Mouse (Mus musculus): ENCODE results near the gene Kcp. TPM values are rescaled to one million over a fixed set of nuclear protein-coding genes. Genes with fewer than 3 reads are reported as not detected.

Kcp gene
- polyA plus RNA-seq, 1 experiment from 2014 or later = 2.2 TPM

DNA sequence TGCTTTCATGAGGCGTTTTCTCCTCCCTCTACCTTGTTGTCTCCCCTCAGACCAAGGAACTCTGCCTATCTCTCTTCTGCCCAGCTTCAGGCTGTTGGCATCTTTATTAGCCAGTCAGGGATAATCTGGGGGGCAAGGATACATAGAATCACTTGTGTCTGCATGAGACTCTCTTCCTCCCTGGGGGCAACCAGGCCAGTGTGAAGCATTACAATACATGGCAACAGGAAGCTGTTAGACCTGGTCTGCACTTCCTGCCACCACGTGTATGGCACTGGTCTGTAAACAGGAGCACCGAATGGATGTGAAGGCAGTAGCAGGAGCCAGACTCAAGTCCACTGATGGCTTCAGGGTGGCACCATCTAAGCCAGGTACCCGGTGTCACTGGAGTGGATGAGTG is 22.3 kb upstream of the Kcp start:
- peaks cover 34% of the 10 kb centered on the region for H3K27me3 ChIP-seq (ENCODE audit: insufficient read depth, low read length)
- DNase-seq (no peak), ATAC-seq (no peak)
- no peaks in the 10 kb centered on the region for H3K9me3 ChIP-seq (ENCODE audit: low read length)
- H3K27ac ChIP-seq (ENCODE audit: low read depth) = 0 out of 2 replicates have a peak overlapping the region, but pooled peaks have one; percentile 71
- peak overlapping the region; percentile 64 for H3K4me3 ChIP-seq (ENCODE audit: low read depth, low read length)
- H3K4me1 ChIP-seq (ENCODE audit: insufficient read depth) = peaks cover 19% of the 10 kb centered on the region
- H3K9ac ChIP-seq (replicated peaks) = no peak overlapping the region
- H3K36me3 ChIP-seq (replicated peaks; ENCODE audit: insufficient read depth, low read length) = no peaks in the 10 kb centered on the region
- TF ChIP-seq EP300 (IDR thresholded peaks at IDR 0.05; ENCODE audit: low read depth) (no peak), CTCF (IDR thresholded peaks at IDR 0.05; ENCODE audit: low read depth) (no peak)
- WGBS (ENCODE audit: insufficient replicate concordance) = 38% methylated on average over 4 of the region's 4 CpGs
- peak overlapping the region; percentile 93 for H3K4me2 ChIP-seq (ENCODE audit: low read depth, low read length)

DNA sequence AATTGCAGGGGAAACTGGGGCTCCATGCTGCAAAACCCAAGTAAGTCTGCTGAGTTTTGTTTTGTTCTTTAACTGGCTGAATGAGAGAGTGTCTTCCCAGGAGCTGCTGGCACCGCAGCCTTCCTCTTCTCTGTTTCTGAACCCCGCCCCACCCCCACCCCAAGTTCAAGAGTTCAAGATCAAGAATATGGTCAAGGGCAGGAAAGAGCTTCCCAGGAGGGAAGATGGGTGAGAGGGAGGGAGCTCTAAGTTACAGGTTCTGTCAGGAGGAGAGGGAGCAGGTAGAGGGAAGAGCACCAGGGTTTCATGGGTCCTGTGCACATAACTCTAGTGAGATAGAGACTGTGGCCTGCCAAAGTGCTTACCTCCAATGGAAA is 21.7 kb upstream of the Kcp start:
- no peaks in the 10 kb centered on the region for H3K36me3 ChIP-seq (replicated peaks; ENCODE audit: insufficient read depth, low read length)
- H3K4me2 ChIP-seq (ENCODE audit: low read depth, low read length) = peak overlapping the region; percentile 93
- TF ChIP-seq EP300 (IDR thresholded peaks at IDR 0.05; ENCODE audit: low read depth) (no peak), CTCF (IDR thresholded peaks at IDR 0.05; ENCODE audit: low read depth) (no peak)
- no peaks in the 10 kb centered on the region for H3K9me3 ChIP-seq (ENCODE audit: low read length)
- peak overlapping the region; percentile 71 for H3K27ac ChIP-seq (ENCODE audit: low read depth)
- peaks cover 34% of the 10 kb centered on the region for H3K27me3 ChIP-seq (ENCODE audit: insufficient read depth, low read length)
- H3K4me3 ChIP-seq (ENCODE audit: low read depth, low read length) = peak overlapping the region; percentile 64
- H3K4me1 ChIP-seq (ENCODE audit: insufficient read depth) = peaks cover 20% of the 10 kb centered on the region
- WGBS (ENCODE audit: insufficient replicate concordance) = 17% methylated on average over 2 of the region's 2 CpGs
- peak overlapping the region; percentile 21; the same call in 1 of the 2 replicates for H3K9ac ChIP-seq (replicated peaks)
- ATAC-seq (no peak), DNase-seq (no peak)

DNA sequence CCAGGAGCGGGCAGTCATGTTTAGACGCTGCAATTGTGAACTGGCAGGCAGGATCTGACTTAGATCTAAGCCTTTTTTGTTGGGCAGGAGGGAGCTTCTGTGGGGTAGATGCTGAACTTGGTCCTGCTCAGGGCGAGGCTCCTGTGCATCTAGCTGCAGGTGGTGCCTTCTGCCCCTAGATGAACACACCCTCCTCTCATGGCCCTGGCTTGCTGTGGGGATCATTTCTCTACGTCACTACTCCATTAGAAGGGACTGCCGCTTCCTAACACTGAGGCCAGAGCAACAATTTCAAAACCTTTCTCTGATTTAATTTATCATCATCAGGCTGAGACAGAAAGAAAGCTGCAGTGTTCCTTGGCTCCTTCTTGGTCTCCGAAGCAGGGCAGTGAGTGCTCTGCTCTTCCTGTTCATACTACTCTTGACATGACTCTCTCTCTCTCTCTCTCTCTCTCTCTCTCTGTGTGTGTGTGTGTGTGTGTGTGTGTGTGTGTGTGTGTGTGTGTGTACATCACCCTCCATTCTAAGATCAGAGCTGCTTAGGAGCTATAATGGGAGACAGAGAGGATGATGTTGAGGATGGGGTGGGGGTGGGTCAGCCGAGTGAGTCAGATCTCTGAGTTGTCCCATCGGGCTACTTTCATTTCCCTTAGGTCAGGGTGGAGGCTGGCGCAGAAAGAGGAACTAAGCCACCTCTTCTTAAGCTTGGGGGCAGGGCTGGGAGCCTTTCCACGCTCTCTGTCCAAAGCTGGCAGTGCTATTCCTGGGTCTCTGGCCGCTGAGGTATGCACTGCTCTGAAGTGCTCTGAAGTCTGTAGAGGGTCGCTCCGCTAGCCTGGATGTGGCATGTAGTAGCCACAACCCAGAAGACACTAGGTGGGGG is 21.1 kb upstream of the Kcp start:
- H3K9me3 ChIP-seq (ENCODE audit: low read length) = no peaks in the 10 kb centered on the region
- ATAC-seq (peak; percentile 42), DNase-seq (peak; percentile 52)
- peak overlapping the region; percentile 21; the same call in 1 of the 2 replicates for H3K9ac ChIP-seq (replicated peaks)
- peaks cover 23% of the 10 kb centered on the region for H3K4me1 ChIP-seq (ENCODE audit: insufficient read depth)
- TF ChIP-seq CTCF (IDR thresholded peaks at IDR 0.05; ENCODE audit: low read depth) (no peak), EP300 (IDR thresholded peaks at IDR 0.05; ENCODE audit: low read depth) (no peak)
- no peaks in the 10 kb centered on the region for H3K36me3 ChIP-seq (replicated peaks; ENCODE audit: insufficient read depth, low read length)
- 21% methylated on average over 13 of the region's 13 CpGs for WGBS (ENCODE audit: insufficient replicate concordance)
- H3K4me3 ChIP-seq (ENCODE audit: low read depth, low read length) = peak overlapping the region; percentile 64
- H3K4me2 ChIP-seq (ENCODE audit: low read depth, low read length) = peak overlapping the region; percentile 93
- H3K27me3 ChIP-seq (ENCODE audit: insufficient read depth, low read length) = peaks cover 34% of the 10 kb centered on the region
- H3K27ac ChIP-seq (ENCODE audit: low read depth) = peak overlapping the region; percentile 71

DNA sequence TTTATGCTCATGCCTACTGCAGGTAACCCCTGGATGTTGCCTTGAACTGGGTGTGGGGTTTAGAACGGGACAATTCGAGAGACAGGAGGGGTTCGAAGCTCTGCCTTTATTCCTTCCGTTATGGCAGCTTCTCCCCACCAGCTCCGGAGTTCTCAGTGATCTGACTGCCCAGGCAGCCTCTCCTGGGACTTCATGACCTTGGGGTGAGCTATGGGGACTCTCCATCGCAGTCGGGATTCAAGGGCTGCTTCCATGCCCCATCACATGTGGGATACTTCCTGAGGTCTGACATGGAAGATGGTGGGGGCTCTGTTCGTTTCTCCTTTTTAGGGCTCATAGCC is 20.4 kb upstream of the Kcp start:
- no peak for TF ChIP-seq CTCF (IDR thresholded peaks at IDR 0.05; ENCODE audit: low read depth)
- TF ChIP-seq EP300 (IDR thresholded peaks at IDR 0.05; ENCODE audit: low read depth) = no peak
- Histone ChIP-seq H3K27me3 (ENCODE audit: insufficient read depth, low read length) (peaks cover 34% of the 10 kb centered on the region), H3K4me1 (ENCODE audit: insufficient read depth) (peaks cover 29% of the 10 kb centered on the region), H3K4me3 (ENCODE audit: low read depth, low read length) (peak overlapping the region; percentile 64), H3K36me3 (replicated peaks; ENCODE audit: insufficient read depth, low read length) (no peaks in the 10 kb centered on the region), H3K9ac (replicated peaks) (no peak overlapping the region), H3K27ac (ENCODE audit: low read depth) (peak overlapping the region; percentile 67; the same call in 1 of the 2 replicates), H3K4me2 (ENCODE audit: low read depth, low read length) (peak overlapping the region; percentile 93), H3K9me3 (ENCODE audit: low read length) (no peaks in the 10 kb centered on the region)
- DNase-seq (no peak), ATAC-seq (no peak)
- 9% methylated on average over 8 of the region's 8 CpGs for WGBS (ENCODE audit: insufficient replicate concordance)

DNA sequence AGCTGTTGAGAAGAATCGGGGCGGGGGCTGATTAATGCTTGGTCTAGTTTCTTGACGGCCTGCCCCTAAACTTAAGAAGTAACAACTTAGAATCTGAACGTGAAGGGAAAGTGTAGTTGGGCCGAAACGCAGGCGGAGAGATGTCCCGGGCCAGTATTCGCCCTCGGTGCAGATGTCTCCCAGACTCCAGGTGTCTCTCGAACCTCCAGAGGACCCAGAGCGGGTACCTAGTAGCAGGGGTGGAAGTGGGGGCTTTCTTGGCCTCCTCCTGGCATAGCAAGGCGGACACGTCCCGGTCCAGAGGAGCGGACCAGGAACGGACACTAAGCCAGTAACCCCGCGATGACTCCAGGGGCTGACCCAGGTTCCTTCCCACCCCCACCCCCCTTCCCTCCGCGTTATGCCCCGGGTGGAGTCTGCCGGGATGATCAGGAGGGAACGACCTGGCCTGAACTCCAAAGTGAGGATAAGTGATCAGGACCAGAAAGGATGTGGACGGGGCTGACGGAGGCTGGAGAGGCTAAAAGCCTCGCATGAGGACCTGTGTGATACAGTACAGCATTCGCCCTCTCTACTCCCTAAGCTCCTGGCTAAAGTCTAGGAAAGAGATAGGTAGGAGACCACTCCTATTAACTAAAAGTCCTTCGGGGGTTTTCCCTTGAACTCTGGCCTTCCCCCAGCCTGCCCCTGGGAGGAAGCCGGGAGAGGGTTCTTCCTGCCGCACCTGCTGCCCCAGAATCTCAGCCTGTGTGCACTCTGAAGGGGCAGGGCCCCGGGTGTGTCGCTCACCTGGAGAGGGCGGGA is 19.8 kb upstream of the Kcp start:
- H3K9ac ChIP-seq (replicated peaks) = peak overlapping the region; percentile 69
- no peaks in the 10 kb centered on the region for H3K36me3 ChIP-seq (replicated peaks; ENCODE audit: insufficient read depth, low read length)
- peak overlapping the region; percentile 64 for H3K4me3 ChIP-seq (ENCODE audit: low read depth, low read length)
- DNase-seq = no peak
- no peak for ATAC-seq
- peaks cover 34% of the 10 kb centered on the region for H3K27me3 ChIP-seq (ENCODE audit: insufficient read depth, low read length)
- peak overlapping the region; percentile 67 for H3K27ac ChIP-seq (ENCODE audit: low read depth)
- H3K4me1 ChIP-seq (ENCODE audit: insufficient read depth) = peaks cover 29% of the 10 kb centered on the region
- WGBS (ENCODE audit: insufficient replicate concordance) = 5% methylated on average over 34 of the region's 34 CpGs
- H3K4me2 ChIP-seq (ENCODE audit: low read depth, low read length) = peak overlapping the region; percentile 93
- TF ChIP-seq EP300 (IDR thresholded peaks at IDR 0.05; ENCODE audit: low read depth) (no peak), CTCF (IDR thresholded peaks at IDR 0.05; ENCODE audit: low read depth) (no peak)
- H3K9me3 ChIP-seq (ENCODE audit: low read length) = no peaks in the 10 kb centered on the region
